Mouse (Mus musculus) MEL (cell line): ENCODE measurements around the gene Sh2b2. TPM values are rescaled to one million over a fixed set of nuclear protein-coding genes. Genes with fewer than 3 reads are reported as not detected.

ENCODE experiments used
- DNase-seq: peaks from one replicate; pipeline ENCODE4 v3.0.0; 2011; ENCODE audit warnings: low read depth, low spot score
- H3K27ac ChIP-seq: 2 replicates; pipeline ENCODE4 v1.5.1; 2012; ENCODE audit warnings: low read depth, mild to moderate bottlenecking, control low read depth, low read length, moderate library complexity; ENCODE audit not compliant: control insufficient read depth
- H3K27me3 ChIP-seq, 2 experiments: fragments of 150-350 bp in 1 of 2; sonication (generic) in 1 of 2; 2 replicates each; pipeline ENCODE4 v1.6.1; 2012; ENCODE audit warnings: low read length in 2 of 2, mild to moderate bottlenecking in 2 of 2, improper control_type of control experiment in 1 of 2, moderate library complexity in 1 of 2; ENCODE audit not compliant: insufficient read depth in 2 of 2, control insufficient read depth in 1 of 2
- H3K36me3 ChIP-seq, 2 experiments: 2 replicates each; pipeline ENCODE4 v1.6.1; 2012 to 2014; ENCODE audit warnings: low read length in 2 of 2, improper control_type of control experiment in 1 of 2, inconsistent platforms in 1 of 2, mild to moderate bottlenecking in 1 of 2; ENCODE audit not compliant: insufficient read depth in 2 of 2, control insufficient read depth in 1 of 2
- H3K4me1 ChIP-seq, 2 experiments: fragments of 150-350 bp in 1 of 2; sonication (generic) in 1 of 2; 2 replicates each; pipeline ENCODE4 v1.6.1; 2012; ENCODE audit warnings: low read length in 2 of 2, improper control_type of control experiment in 1 of 2, mild to moderate bottlenecking in 1 of 2; ENCODE audit not compliant: insufficient read depth in 2 of 2, control insufficient read depth in 1 of 2
- H3K4me3 ChIP-seq, 2 experiments: fragments of 150-350 bp in 1 of 2; sonication (generic) in 1 of 2; 2 replicates each; pipeline ENCODE4 v1.5.1; 2012; ENCODE audit warnings: low read depth in 2 of 2, low read length in 2 of 2, mild to moderate bottlenecking in 2 of 2, moderate library complexity in 2 of 2, control low read depth in 1 of 2, improper control_type of control experiment in 1 of 2; ENCODE audit not compliant: control insufficient read depth in 1 of 2, insufficient read depth in 1 of 2
- H3K79me2 ChIP-seq: 2 replicates; pipeline ENCODE4 v1.6.1; 2012; ENCODE audit warnings: mild to moderate bottlenecking, low read length, moderate library complexity; ENCODE audit not compliant: control insufficient read depth, poor library complexity, insufficient read depth
- H3K9ac ChIP-seq: 2 replicates; pipeline ENCODE4 v1.6.1; 2012; ENCODE audit warnings: low read depth, mild to moderate bottlenecking, control low read depth, low read length, moderate library complexity; ENCODE audit not compliant: control insufficient read depth, poor library complexity, severe bottlenecking
- H3K9me3 ChIP-seq: fragments of 150-350 bp; sonication (generic); replicated peaks from 2 replicates; pipeline ENCODE4 v1.6.1; 2012; ENCODE audit warnings: mild to moderate bottlenecking, low read length, improper control_type of control experiment, moderate library complexity; ENCODE audit not compliant: insufficient read depth
- CHD1 ChIP-seq: IDR thresholded peaks from 2 replicates; pipeline ENCODE4 v1.6.1; 2012; ENCODE audit warnings: low read depth, mild to moderate bottlenecking, inconsistent platforms, low read length, improper control_type of control experiment
- CTCF ChIP-seq, 3 experiments: IDR thresholded peaks in 2 of 3; conservative IDR thresholded peaks in 1 of 3; 2 replicates each; pipeline ENCODE4 v1.5.1; 2011 to 2012; ENCODE audit warnings: low read length in 3 of 3, low read depth in 2 of 3, mild to moderate bottlenecking in 2 of 3, improper control_type of control experiment in 1 of 3, inconsistent platforms in 1 of 3, mixed read lengths in 1 of 3, moderate library complexity in 1 of 3; ENCODE audit not compliant: control insufficient read depth in 1 of 3, insufficient read depth in 1 of 3, poor library complexity in 1 of 3, severe bottlenecking in 1 of 3
- EP300 ChIP-seq, 2 experiments: IDR thresholded peaks; 2 replicates each; pipeline ENCODE4 v1.6.1; 2011; ENCODE audit warnings: improper control_type of control experiment in 2 of 2, low read length in 2 of 2, low read depth in 1 of 2, mild to moderate bottlenecking in 1 of 2
- ETS1 ChIP-seq: IDR thresholded peaks from 2 replicates; pipeline ENCODE4 v1.6.1; 2012; ENCODE audit warnings: low read depth, mild to moderate bottlenecking, inconsistent platforms, low read length, improper control_type of control experiment, moderate library complexity
- GATA1 ChIP-seq: IDR thresholded peaks from 2 replicates; pipeline ENCODE4 v1.6.1; 2011; ENCODE audit warnings: low read depth, low read length, improper control_type of control experiment
- HCFC1 ChIP-seq: IDR thresholded peaks from 2 replicates; pipeline ENCODE4 v1.6.1; 2012; ENCODE audit warnings: low read depth, mild to moderate bottlenecking, inconsistent platforms, low read length, improper control_type of control experiment, moderate library complexity
- KAT2A ChIP-seq: conservative IDR thresholded peaks from 2 replicates; pipeline ENCODE4 v1.6.1; 2012; ENCODE audit warnings: low read depth, low read length, improper control_type of control experiment, inconsistent platforms
- MAFK ChIP-seq: IDR thresholded peaks from 2 replicates; pipeline ENCODE4 v1.6.1; 2011; ENCODE audit warnings: low read depth, mild to moderate bottlenecking, low read length, improper control_type of control experiment, borderline replicate concordance
- MAX ChIP-seq: IDR thresholded peaks from 2 replicates; pipeline ENCODE4 v1.6.1; 2011; ENCODE audit warnings: low read length, improper control_type of control experiment
- MAZ ChIP-seq: IDR thresholded peaks from 2 replicates; pipeline ENCODE4 v1.6.1; 2012; ENCODE audit warnings: low read depth, mild to moderate bottlenecking, inconsistent platforms, low read length, improper control_type of control experiment
- MEF2A ChIP-seq: IDR thresholded peaks from 2 replicates; pipeline ENCODE4 v1.6.1; 2014; ENCODE audit warnings: low read depth, mild to moderate bottlenecking, inconsistent platforms, low read length, improper control_type of control experiment; ENCODE audit not compliant: poor library complexity, insufficient replicate concordance, severe bottlenecking; ENCODE audit errors: extremely low read depth
- MXI1 ChIP-seq: IDR thresholded peaks from 2 replicates; pipeline ENCODE4 v1.6.1; 2011; ENCODE audit warnings: mild to moderate bottlenecking, low read depth, low read length, improper control_type of control experiment
- MYB ChIP-seq: IDR thresholded peaks from 2 replicates; pipeline ENCODE4 v1.6.1; 2011; ENCODE audit warnings: mild to moderate bottlenecking, low read depth, low read length, improper control_type of control experiment
- MYC ChIP-seq: IDR thresholded peaks from 2 replicates; pipeline ENCODE4 v1.6.1; 2011; ENCODE audit warnings: low read depth, mild to moderate bottlenecking, low read length, improper control_type of control experiment, moderate library complexity
- NELFE ChIP-seq: IDR thresholded peaks from 2 replicates; pipeline ENCODE4 v1.6.1; 2011; ENCODE audit warnings: low read depth, low read length, improper control_type of control experiment
- POLR2A ChIP-seq, 2 experiments: IDR thresholded peaks; 2 replicates each; pipeline ENCODE4 v1.6.1; 2011 to 2012; ENCODE audit warnings: low read length in 2 of 2, mild to moderate bottlenecking in 2 of 2, control low read depth in 1 of 2, improper control_type of control experiment in 1 of 2, low read depth in 1 of 2, moderate library complexity in 1 of 2; ENCODE audit not compliant: control insufficient read depth in 1 of 2, insufficient read depth in 1 of 2, poor library complexity in 1 of 2
- POLR2AphosphoS5 ChIP-seq: IDR thresholded peaks from 2 replicates; pipeline ENCODE4 v1.6.1; 2012; ENCODE audit warnings: low read depth, borderline replicate concordance, mild to moderate bottlenecking, inconsistent platforms, low read length, moderate library complexity, mixed read lengths
- RAD21 ChIP-seq: IDR thresholded peaks from 2 replicates; pipeline ENCODE4 v1.6.1; 2011; ENCODE audit warnings: mild to moderate bottlenecking, low read depth, low read length, improper control_type of control experiment
- SIN3A ChIP-seq: IDR thresholded peaks from 2 replicates; pipeline ENCODE4 v1.6.1; 2012; ENCODE audit warnings: low read length, improper control_type of control experiment, inconsistent platforms
- SMC3 ChIP-seq: IDR thresholded peaks from 2 replicates; pipeline ENCODE4 v1.6.1; 2011; ENCODE audit warnings: low read depth, low read length, improper control_type of control experiment
- TAL1 ChIP-seq: IDR thresholded peaks from 2 replicates; pipeline ENCODE4 v1.6.1; 2012; ENCODE audit warnings: mild to moderate bottlenecking, inconsistent platforms, low read length, moderate library complexity, mixed read lengths
- TCF12 ChIP-seq: IDR thresholded peaks from 2 replicates; pipeline ENCODE4 v1.6.1; 2014; ENCODE audit warnings: low read depth, mild to moderate bottlenecking, inconsistent platforms, low read length, improper control_type of control experiment, moderate library complexity
- UBTF ChIP-seq: IDR thresholded peaks from 2 replicates; pipeline ENCODE4 v1.6.1; 2012; ENCODE audit warnings: low read depth, mild to moderate bottlenecking, inconsistent platforms, low read length, improper control_type of control experiment, moderate library complexity, borderline replicate concordance; ENCODE audit not compliant: insufficient read depth
- USF1 ChIP-seq: IDR thresholded peaks from 2 replicates; pipeline ENCODE4 v1.6.1; 2014; ENCODE audit warnings: low read depth, mild to moderate bottlenecking, inconsistent platforms, low read length, improper control_type of control experiment, moderate library complexity
- ZC3H11A ChIP-seq: IDR thresholded peaks from 2 replicates; pipeline ENCODE4 v1.6.1; 2012; ENCODE audit warnings: low read depth, mild to moderate bottlenecking, inconsistent platforms, low read length, improper control_type of control experiment
- ZKSCAN1 ChIP-seq: IDR thresholded peaks from 2 replicates; pipeline ENCODE4 v1.6.1; 2012; ENCODE audit warnings: low read depth, mild to moderate bottlenecking, inconsistent platforms, low read length, improper control_type of control experiment, moderate library complexity
- ZMIZ1 ChIP-seq: IDR thresholded peaks from 2 replicates; pipeline ENCODE4 v1.6.1; 2012; ENCODE audit warnings: low read depth, mild to moderate bottlenecking, inconsistent platforms, low read length, improper control_type of control experiment, moderate library complexity
- ZNF384 ChIP-seq: IDR thresholded peaks from 2 replicates; pipeline ENCODE4 v1.6.1; 2012; ENCODE audit warnings: low read depth, mild to moderate bottlenecking, inconsistent platforms, low read length, improper control_type of control experiment
- polyA plus RNA-seq, 2 experiments: library from polyadenylated mRNA; stranded (reverse) in 1 of 2; unstranded in 1 of 2; fragments of >175 nt in 1 of 2; fragments of >200 nt in 1 of 2; gene quantifications; 2 replicates each; pipeline versions ENCODE4 v1.2.1 to v1.2.4; 2012; ENCODE audit warnings: low replicate concordance in 2 of 2, low read depth in 1 of 2; ENCODE audit not compliant: insufficient read length in 2 of 2, insufficient read depth in 1 of 2, missing spikeins in 1 of 2
- total RNA-seq: library from RNA; depleted of rRNA; stranded (reverse); fragments of 300-350 nt; gene quantifications from 2 replicates; pipeline ENCODE4 v1.2.3, GENCODE M21; 2012

Gene Sh2b2
- total and polyA plus RNA-seq, 3 experiments = 0.07 TPM; not detected in 2

DNA sequence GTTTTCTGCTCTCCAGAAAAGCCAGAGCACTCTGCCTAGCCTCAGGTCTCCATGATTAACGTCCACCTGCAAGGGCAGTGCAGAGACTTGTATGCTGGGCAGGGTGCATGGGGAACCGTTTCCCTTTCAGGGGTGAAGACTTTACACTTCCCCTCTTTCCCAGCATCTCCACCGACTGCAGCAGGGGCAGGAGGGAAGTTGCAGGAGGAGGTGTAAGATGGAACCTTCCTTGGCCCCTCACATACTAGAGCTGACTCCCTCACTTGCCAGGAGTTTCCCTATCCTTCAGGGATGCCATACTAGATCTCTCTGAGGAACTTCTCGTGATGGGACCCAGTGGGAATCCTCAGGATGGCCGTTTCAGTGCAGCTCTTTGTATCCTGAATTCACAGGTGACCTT is 35.8 kb downstream of the Sh2b2 start:
- H3K27ac ChIP-seq = no peak overlapping the region
- H3K9ac ChIP-seq = no peak overlapping the region
- no peaks in the 10 kb centered on the region for H3K9me3 ChIP-seq

DNA sequence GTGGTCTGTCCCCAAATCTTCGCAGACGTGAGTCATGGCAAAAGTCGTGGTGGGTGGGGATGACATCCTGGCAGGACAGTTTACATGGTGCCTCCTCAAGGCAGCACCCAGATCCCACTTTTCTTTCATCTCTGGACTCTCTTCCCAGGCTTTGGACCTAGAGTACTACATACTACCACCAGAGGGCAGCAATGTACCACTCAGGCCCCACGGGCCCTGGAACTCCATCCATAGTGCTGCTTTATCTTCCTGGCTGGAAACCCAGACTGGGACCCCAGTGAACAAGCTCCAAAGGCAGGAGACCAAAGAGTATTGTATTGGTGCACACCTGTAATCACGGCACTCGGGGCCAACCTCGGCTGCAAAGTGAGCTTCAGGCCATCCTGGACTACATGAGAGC is 44.5 kb downstream of the Sh2b2 start:
- no peak overlapping the region for H3K27ac ChIP-seq
- no peaks in the 10 kb centered on the region for H3K9me3 ChIP-seq
- peaks cover 0 to 9% of the 10 kb centered on the region in 2 experiments; a peak in 2 of 4 replicates for H3K36me3 ChIP-seq
- TF ChIP-seq ETS1 (no peak), GATA1 (no peak), UBTF (no peak), ZMIZ1 (no peak), MEF2A (no peak), USF1 (no peak), CHD1 (no peak), MAZ (0 out of 2 replicates have a peak, but pooled peaks have one; percentile 15), SMC3 (peak; percentile 93), RAD21 (peak; percentile 89), MYC (no peak), ZC3H11A (peak; percentile 91), SIN3A (no peak), CTCF (IDR thresholded peaks at IDR 0.05 in 2 of 3, conservative IDR thresholded peaks at IDR 0.05 in 1 of 3; ENCODE audit: control insufficient read depth in 1 of 3, insufficient read depth in 1 of 3, low read depth in 2 of 3, low read length in 3 of 3, poor library complexity in 1 of 3, severe bottlenecking in 1 of 3) (peak; percentile 91 to 92 (median 91)), EP300 (IDR thresholded peaks at IDR 0.05; ENCODE audit: low read depth in 1 of 2, low read length in 2 of 2) (no peak)
- peaks cover 13% of the 10 kb centered on the region for H3K79me2 ChIP-seq
- DNase-seq = peak; percentile 63
- peaks cover 0 to 7% of the 10 kb centered on the region in 2 experiments; a peak in 3 of 4 replicates for H3K4me1 ChIP-seq
- H3K27me3 ChIP-seq = no peaks in the 10 kb centered on the region
- no peak overlapping the region for H3K4me3 ChIP-seq
- H3K9ac ChIP-seq = no peak overlapping the region

More for the DNA sequence above, 35.8 kb downstream of the Sh2b2 start:
- no peaks in the 10 kb centered on the region for H3K27me3 ChIP-seq
- TF ChIP-seq ZNF384 (no peak), MXI1 (no peak), HCFC1 (no peak), NELFE (no peak), POLR2AphosphoS5 (no peak), ZKSCAN1 (no peak), CHD1 (no peak), MYB (no peak), UBTF (no peak), MAZ (no peak), TAL1 (no peak), MAX (no peak), ETS1 (no peak), TCF12 (no peak), POLR2A (IDR thresholded peaks at IDR 0.05; ENCODE audit: control insufficient read depth in 1 of 2, insufficient read depth in 1 of 2, low read depth in 1 of 2, low read length in 2 of 2, poor library complexity in 1 of 2) (no peak), MYC (no peak), MAFK (no peak), ZC3H11A (no peak), KAT2A (no peak)
- TF ChIP-seq, all 39 proteins: peak for 0
- no peaks in the 10 kb centered on the region for H3K36me3 ChIP-seq
- no peaks in the 10 kb centered on the region for H3K4me1 ChIP-seq
- no peaks in the 10 kb centered on the region for H3K79me2 ChIP-seq
- no peak overlapping the region for H3K4me3 ChIP-seq
- no peak for DNase-seq
